Mouse (Mus musculus): ENCODE measurements at regions not wholly inside any gene's neighbourhood (a gene's known extent, or its start where the extent isn't known, plus 50 kb on each side); places are given as distances from the start of the nearest gene placed in this dataset.

DNA sequence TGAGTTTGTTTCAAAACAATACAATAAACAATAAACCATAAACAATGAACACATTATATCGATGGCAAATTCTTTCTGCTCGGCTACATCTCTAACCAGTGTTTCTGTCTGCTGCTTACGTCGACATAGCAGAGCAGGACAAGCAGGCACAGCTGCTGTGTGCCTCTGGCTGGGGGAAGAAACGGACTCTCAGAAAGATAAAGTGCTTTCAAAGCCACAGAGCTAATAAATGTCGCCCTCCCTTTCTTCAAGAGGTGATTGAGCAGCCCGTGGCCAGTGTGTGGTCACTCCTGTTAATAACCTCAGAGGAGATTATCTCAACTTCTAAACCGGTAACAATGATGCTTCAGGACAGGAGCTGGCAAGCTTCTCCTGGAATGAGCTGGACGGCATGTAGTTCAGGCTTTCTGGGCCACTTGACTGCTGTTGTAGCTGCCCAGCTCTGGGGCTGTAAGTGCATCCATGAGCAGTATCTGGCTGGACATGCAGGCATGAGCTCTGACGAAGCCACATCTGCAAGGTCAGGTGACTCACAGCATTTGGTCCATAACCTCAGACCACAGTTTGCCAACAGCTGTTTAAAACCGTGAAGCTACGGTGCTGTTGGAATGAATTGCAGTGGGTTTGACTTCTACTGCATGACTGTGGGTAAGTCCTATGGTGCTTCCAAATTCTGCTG, 55.6 kb downstream of the Evx1 start:
- no peak overlapping the region for H3K4me3 ChIP-seq (ENCODE audit: low read depth, low read length)
- H3K9me3 ChIP-seq (replicated peaks; ENCODE audit: control insufficient read depth, insufficient read depth, low read length, poor library complexity, severe bottlenecking) = no peaks in the 10 kb centered on the region
- no peak for TF ChIP-seq POLR2A (IDR thresholded peaks at IDR 0.05; ENCODE audit: insufficient read depth, low read length)
- TF ChIP-seq CTCF (IDR thresholded peaks at IDR 0.05; ENCODE audit: low read depth, low read length) = no peak
- no peak for TF ChIP-seq EP300 (IDR thresholded peaks at IDR 0.05; ENCODE audit: insufficient read depth, low read depth, low read length)
- H3K27me3 ChIP-seq (ENCODE audit: control insufficient read depth, insufficient read depth, low read length, poor library complexity, severe bottlenecking) = no peaks in the 10 kb centered on the region
- H3K4me1 ChIP-seq (ENCODE audit: control insufficient read depth, insufficient read depth, low read length) = no peaks in the 10 kb centered on the region
- H3K36me3 ChIP-seq (ENCODE audit: control insufficient read depth, insufficient read depth, low read length, poor library complexity, severe bottlenecking) = no peaks in the 10 kb centered on the region
- no peak overlapping the region for H3K9ac ChIP-seq (ENCODE audit: low read depth, poor library complexity, severe bottlenecking)
- H3K27ac ChIP-seq (ENCODE audit: insufficient read depth, low read length) = no peak overlapping the region

GRCm38 (mm10) chr6:52370806-52371360, 57.6 kb downstream of the Evx1 start:
- Histone ChIP-seq H3K9me3 (replicated peaks; ENCODE audit: control insufficient read depth, insufficient read depth, low read length, poor library complexity, severe bottlenecking) (peaks cover 3% of the 10 kb centered on the region; the same call in 1 of the 2 replicates), H3K9ac (ENCODE audit: low read depth, poor library complexity, severe bottlenecking) (no peak overlapping the region), H3K36me3 (ENCODE audit: control insufficient read depth, insufficient read depth, low read length, poor library complexity, severe bottlenecking) (no peaks in the 10 kb centered on the region), H3K27me3 (ENCODE audit: control insufficient read depth, insufficient read depth, low read length, poor library complexity, severe bottlenecking) (no peaks in the 10 kb centered on the region), H3K27ac (ENCODE audit: insufficient read depth, low read length) (no peak overlapping the region), H3K4me1 (ENCODE audit: control insufficient read depth, insufficient read depth, low read length) (no peaks in the 10 kb centered on the region), H3K4me3 (ENCODE audit: low read depth, low read length) (no peak overlapping the region)
- TF ChIP-seq POLR2A (IDR thresholded peaks at IDR 0.05; ENCODE audit: insufficient read depth, low read length) = no peak
- TF ChIP-seq CTCF (IDR thresholded peaks at IDR 0.05; ENCODE audit: low read depth, low read length) = no peak
- TF ChIP-seq EP300 (IDR thresholded peaks at IDR 0.05; ENCODE audit: insufficient read depth, low read depth, low read length) = no peak

DNA sequence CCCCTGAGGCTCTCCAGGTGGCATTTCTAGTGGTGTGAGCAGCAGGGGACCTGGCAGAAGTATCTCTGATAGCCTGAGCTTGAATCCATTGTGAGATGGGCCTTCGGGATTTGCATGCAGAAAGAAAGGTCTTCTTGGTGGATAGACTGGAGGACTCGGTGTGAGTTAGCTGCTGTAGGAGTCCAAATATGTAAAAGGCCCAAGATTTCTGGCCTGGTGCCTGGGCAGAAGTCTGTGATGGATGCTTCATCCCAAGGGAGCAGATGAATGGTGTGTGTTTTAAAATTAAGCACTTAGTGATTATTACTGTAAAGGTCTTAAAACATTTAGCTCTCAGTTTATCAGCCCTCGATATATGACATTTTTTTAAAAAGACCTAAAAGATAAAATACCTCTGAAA, 65.8 kb downstream of the Evx1 start:
- no peak for TF ChIP-seq POLR2A (IDR thresholded peaks at IDR 0.05; ENCODE audit: insufficient read depth, low read length)
- no peak for TF ChIP-seq EP300 (IDR thresholded peaks at IDR 0.05; ENCODE audit: insufficient read depth, low read depth, low read length)
- TF ChIP-seq CTCF (IDR thresholded peaks at IDR 0.05; ENCODE audit: low read depth, low read length) = no peak
- Histone ChIP-seq H3K4me3 (ENCODE audit: low read depth, low read length) (no peak overlapping the region), H3K27ac (ENCODE audit: insufficient read depth, low read length) (no peak overlapping the region), H3K9ac (ENCODE audit: low read depth, poor library complexity, severe bottlenecking) (no peak overlapping the region), H3K27me3 (ENCODE audit: control insufficient read depth, insufficient read depth, low read length, poor library complexity, severe bottlenecking) (no peaks in the 10 kb centered on the region), H3K9me3 (replicated peaks; ENCODE audit: control insufficient read depth, insufficient read depth, low read length, poor library complexity, severe bottlenecking) (peaks cover 7% of the 10 kb centered on the region; the same call in 1 of the 2 replicates), H3K4me1 (ENCODE audit: control insufficient read depth, insufficient read depth, low read length) (no peaks in the 10 kb centered on the region), H3K36me3 (ENCODE audit: control insufficient read depth, insufficient read depth, low read length, poor library complexity, severe bottlenecking) (no peaks in the 10 kb centered on the region)

DNA sequence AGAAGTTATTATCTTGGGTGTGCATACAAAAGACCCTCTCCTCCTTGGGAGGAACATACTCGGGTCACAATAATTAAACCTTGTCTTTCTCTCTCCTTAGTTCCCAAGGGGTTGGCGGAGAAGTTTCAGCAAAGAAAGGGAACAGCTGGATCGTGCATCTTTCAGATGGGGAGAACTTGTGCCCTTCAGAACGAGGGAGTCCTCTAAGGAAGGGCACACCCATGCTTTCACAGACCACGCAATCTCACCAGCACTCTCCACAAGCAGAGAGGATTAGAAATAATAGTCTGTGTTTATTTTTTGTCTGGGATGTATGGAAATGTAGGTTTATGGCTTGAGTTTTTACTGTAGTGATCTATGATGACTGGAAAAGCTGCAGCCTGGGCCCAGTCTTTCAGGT, 66.3 kb downstream of the Evx1 start:
- H3K9me3 ChIP-seq (replicated peaks; ENCODE audit: control insufficient read depth, insufficient read depth, low read length, poor library complexity, severe bottlenecking) = peaks cover 7% of the 10 kb centered on the region; the same call in 1 of the 2 replicates
- no peaks in the 10 kb centered on the region for H3K4me1 ChIP-seq (ENCODE audit: control insufficient read depth, insufficient read depth, low read length)
- H3K4me3 ChIP-seq (ENCODE audit: low read depth, low read length) = no peak overlapping the region
- H3K36me3 ChIP-seq (ENCODE audit: control insufficient read depth, insufficient read depth, low read length, poor library complexity, severe bottlenecking) = no peaks in the 10 kb centered on the region
- H3K9ac ChIP-seq (ENCODE audit: low read depth, poor library complexity, severe bottlenecking) = no peak overlapping the region
- no peak overlapping the region for H3K27ac ChIP-seq (ENCODE audit: insufficient read depth, low read length)
- H3K27me3 ChIP-seq (ENCODE audit: control insufficient read depth, insufficient read depth, low read length, poor library complexity, severe bottlenecking) = no peaks in the 10 kb centered on the region
- TF ChIP-seq POLR2A (IDR thresholded peaks at IDR 0.05; ENCODE audit: insufficient read depth, low read length) (no peak), CTCF (IDR thresholded peaks at IDR 0.05; ENCODE audit: low read depth, low read length) (no peak), EP300 (IDR thresholded peaks at IDR 0.05; ENCODE audit: insufficient read depth, low read depth, low read length) (no peak)

DNA sequence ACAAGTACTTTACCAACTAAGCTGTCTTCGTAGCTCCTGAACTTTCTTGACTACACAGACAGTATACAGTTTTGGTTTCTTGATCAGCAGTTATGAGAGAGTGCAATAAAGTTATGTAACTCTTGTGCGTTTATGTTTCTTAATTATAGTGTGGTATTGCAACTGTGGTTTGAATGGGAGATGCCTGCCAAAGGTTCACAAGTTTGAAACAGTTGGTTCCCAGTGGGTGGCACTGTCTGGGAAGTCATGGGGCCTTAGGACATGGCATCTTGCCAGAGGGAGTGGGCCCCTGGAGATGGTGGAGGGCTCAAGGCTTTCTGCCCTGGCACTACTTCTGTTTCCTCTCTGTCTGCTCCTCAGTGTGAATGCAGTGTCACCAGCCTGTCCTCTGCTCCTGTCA, 71.7 kb downstream of the Evx1 start:
- H3K9ac ChIP-seq (ENCODE audit: low read depth, poor library complexity, severe bottlenecking) = no peak overlapping the region
- H3K4me3 ChIP-seq (ENCODE audit: low read depth, low read length) = no peak overlapping the region
- no peaks in the 10 kb centered on the region for H3K27me3 ChIP-seq (ENCODE audit: control insufficient read depth, insufficient read depth, low read length, poor library complexity, severe bottlenecking)

DNA sequence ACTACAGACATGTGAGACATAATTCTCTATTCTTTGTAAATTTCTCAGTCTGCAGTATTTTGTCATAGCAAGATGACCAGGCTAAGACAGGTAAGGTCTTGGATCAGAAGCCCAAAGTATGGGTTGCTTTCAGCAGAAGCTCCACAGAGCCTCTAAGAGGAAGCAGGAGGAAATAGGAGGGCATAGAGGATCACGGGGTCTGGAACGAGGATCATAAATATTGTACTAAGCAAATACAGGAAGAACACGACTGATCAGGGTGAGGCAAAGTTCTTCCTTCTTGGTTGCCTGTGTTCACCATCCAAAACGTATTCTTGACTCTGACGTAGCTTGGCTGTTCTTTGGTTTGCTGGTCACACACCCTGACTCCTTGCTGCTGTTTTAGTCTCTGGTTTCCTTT, 88.1 kb downstream of the Evx1 start:
- no peaks in the 10 kb centered on the region for H3K9me3 ChIP-seq (replicated peaks; ENCODE audit: control insufficient read depth, insufficient read depth, low read length, poor library complexity, severe bottlenecking)
- H3K9ac ChIP-seq (ENCODE audit: low read depth, poor library complexity, severe bottlenecking) = no peak overlapping the region
- H3K27me3 ChIP-seq (ENCODE audit: control insufficient read depth, insufficient read depth, low read length, poor library complexity, severe bottlenecking) = no peaks in the 10 kb centered on the region
- no peak overlapping the region for H3K4me3 ChIP-seq (ENCODE audit: low read depth, low read length)
- H3K4me1 ChIP-seq (ENCODE audit: control insufficient read depth, insufficient read depth, low read length) = no peaks in the 10 kb centered on the region
- TF ChIP-seq POLR2A (IDR thresholded peaks at IDR 0.05; ENCODE audit: insufficient read depth, low read length) = no peak
- H3K36me3 ChIP-seq (ENCODE audit: control insufficient read depth, insufficient read depth, low read length, poor library complexity, severe bottlenecking) = no peaks in the 10 kb centered on the region
- no peak overlapping the region for H3K27ac ChIP-seq (ENCODE audit: insufficient read depth, low read length)

More for the DNA sequence above, 71.7 kb downstream of the Evx1 start:
- TF ChIP-seq POLR2A (IDR thresholded peaks at IDR 0.05; ENCODE audit: insufficient read depth, low read length) (no peak), CTCF (IDR thresholded peaks at IDR 0.05; ENCODE audit: low read depth, low read length) (no peak), EP300 (IDR thresholded peaks at IDR 0.05; ENCODE audit: insufficient read depth, low read depth, low read length) (no peak)
- H3K27ac ChIP-seq (ENCODE audit: insufficient read depth, low read length) = no peak overlapping the region
- H3K4me1 ChIP-seq (ENCODE audit: control insufficient read depth, insufficient read depth, low read length) = no peaks in the 10 kb centered on the region
- peaks cover 7% of the 10 kb centered on the region for H3K9me3 ChIP-seq (replicated peaks; ENCODE audit: control insufficient read depth, insufficient read depth, low read length, poor library complexity, severe bottlenecking)
- no peaks in the 10 kb centered on the region for H3K36me3 ChIP-seq (ENCODE audit: control insufficient read depth, insufficient read depth, low read length, poor library complexity, severe bottlenecking)
